Mouse (Mus musculus) gastrocnemius, postnatal 36 days (tissue): ENCODE results near the gene Vdac1. TPM values are rescaled to one million over a fixed set of nuclear protein-coding genes. Genes with fewer than 3 reads are reported as not detected.

Experiments
- DNase-seq, 2 experiments: peaks; one replicate each; pipeline ENCODE4 v3.0.0; 2022
- intact Hi-C: fragments of 180-260 bp; cut with DNase I; formaldehyde crosslinking; loops from one replicate; pipeline ENCODE4 v1.15.1; 2025
- total RNA-seq, 2 experiments: library from RNA; stranded (reverse); gene quantifications; 2 replicates each; pipeline ENCODE4 v1.2.3; 2021

The Vdac1 gene
- total RNA-seq, 2 experiments from 2014 or later: 1,307 to 1,453 TPM

- intact Hi-C loops: no loop called here
- no peak for DNase-seq
These were observed 43.5 kb downstream of the Vdac1 start for GRCm38 (mm10) chr11:52404209-52404608.

- no peak for DNase-seq
- intact Hi-C loops: no loop called here
These were observed 44.6 kb downstream of the Vdac1 start for GRCm38 (mm10) chr11:52405196-52405688.

GRCm38 (mm10) chr11:52409316-52409715 is 48.7 kb downstream of the Vdac1 start:
- intact Hi-C loops: no loop called here
- no peak for DNase-seq

GRCm38 (mm10) chr11:52418358-52418757 is 57.7 kb downstream of the Vdac1 start:
- no peak for DNase-seq
- intact Hi-C loops: no loop called here

GRCm38 (mm10) chr11:52419246-52419645 is 58.6 kb downstream of the Vdac1 start:
- no peak for DNase-seq
- intact Hi-C loops: no loop called here

GRCm38 (mm10) chr11:52419861-52420260 is 59.2 kb downstream of the Vdac1 start:
- intact Hi-C loops: loop anchor here (2.0 to 10.0 kb wide), 4 partner anchors 345 to 837 kb away; partner anchors contain the start of gene Fstl4
- no peak for DNase-seq

- DNase-seq: no peak
- intact Hi-C loops: loop anchor here (2.0 to 10.0 kb wide), 4 partner anchors 344 to 837 kb away; partner anchors contain the start of gene Fstl4
These were observed 59.8 kb downstream of the Vdac1 start for GRCm38 (mm10) chr11:52420296-52421052.

- intact Hi-C loops: loop anchor here (2.0 to 10.0 kb wide), 4 partner anchors 344 to 836 kb away; partner anchors contain the start of gene Fstl4
- peak in 1 of 2 experiments; percentile 25 for DNase-seq
These were observed 60.6 kb downstream of the Vdac1 start for GRCm38 (mm10) chr11:52421053-52421778.

- no peak for DNase-seq
- intact Hi-C loops: loop anchor here (10.0 kb wide), 1 partner anchor 335 kb away; the partner anchor contains the start of gene Fstl4
These were observed 68.8 kb downstream of the Vdac1 start for GRCm38 (mm10) chr11:52429440-52429839.

- no peak for DNase-seq
- intact Hi-C loops: no loop called here
These were observed 70.9 kb downstream of the Vdac1 start for GRCm38 (mm10) chr11:52431594-52431993.

GRCm38 (mm10) chr11:52432148-52432547 is 71.5 kb downstream of the Vdac1 start:
- DNase-seq: no peak
- intact Hi-C loops: no loop called here

- intact Hi-C loops: no loop called here
- DNase-seq: no peak
These were observed 72.6 kb downstream of the Vdac1 start for GRCm38 (mm10) chr11:52433076-52433796.

GRCm38 (mm10) chr11:52433797-52434195 is 73.1 kb downstream of the Vdac1 start:
- no peak for DNase-seq
- intact Hi-C loops: no loop called here

GRCm38 (mm10) chr11:52435466-52435865 is 74.8 kb downstream of the Vdac1 start:
- DNase-seq: no peak

GRCm38 (mm10) chr11:52437123-52437522 is 76.5 kb downstream of the Vdac1 start:
- intact Hi-C loops: no loop called here
- no peak for DNase-seq

More at GRCm38 (mm10) chr11:52435466-52435865, 74.8 kb downstream of the Vdac1 start:
- intact Hi-C loops: no loop called here

Other genes starting within 250 kb of the Vdac1 start
- gene Olfr1373, start 215.3 kb upstream of the Vdac1 start, total RNA-seq: not detected
- not detected for gene Olfr1371, start 146.9 kb upstream of the Vdac1 start, total RNA-seq
- 100 to 1,000 TPM; 244 to 259 TPM for gene Skp1a, start 128.9 kb upstream of the Vdac1 start, total RNA-seq
- 1 to 10 TPM in 1 of 2 experiments, under 1 TPM in 1; 0.62 to 6.2 TPM for gene Tcf7, start 77.8 kb upstream of the Vdac1 start, total RNA-seq
- gene 9530068E07Rik, start 35.6 kb downstream of the Vdac1 start, total RNA-seq: 10 to 100 TPM; 41.4 to 47.0 TPM